Mouse (Mus musculus) liver, embryonic 18 days (tissue): ENCODE results near the gene Relch. TPM values are rescaled to one million over a fixed set of nuclear protein-coding genes. Genes with fewer than 3 reads are reported as not detected.

Experiments used
- polyA plus RNA-seq: library from polyadenylated mRNA; depleted of rRNA; stranded (reverse); fragments of >200 nt; gene quantifications from 2 replicates; pipeline ENCODE4 v1.2.3, GENCODE M21; 2012; rRNA removed

The Relch gene
- polyA plus RNA-seq, result 8.5 and 8.7 TPM in 2 replicates

GRCm38 (mm10) chr1:105663171-105663961 is at the start of gene Relch, which contains the start of gene Pign:
Gene Relch, plus strand, starts transcription at chr1:105663861.
Gene Pign, minus strand, starts transcription at chr1:105663677.

GRCm38 (mm10) chr1:105780457-105781364 is 117.0 kb downstream of the Relch start, which contains the start of gene Tnfrsf11a:
Gene Tnfrsf11a, plus strand, starts transcription at chr1:105780718.

Other genes with a start within 250 kb of the Relch start
- gene Pign, start 184 bp upstream of the Relch start, polyA plus RNA-seq, result 4.8 and 6.2 TPM in 2 replicates
- gene Tnfrsf11a, start 116.9 kb downstream of the Relch start, polyA plus RNA-seq, result 0.73 and 0.77 TPM in 2 replicates